Mouse (Mus musculus) gastrocnemius, adult 18-20 months (tissue): ENCODE measurements around the gene Glis3. TPM values are rescaled to one million over a fixed set of nuclear protein-coding genes. Genes with fewer than 3 reads are reported as not detected.

Source experiments
- DNase-seq: peaks from one replicate; pipeline ENCODE4 v3.0.0; 2021; ENCODE audit warnings: low spot score
- total RNA-seq, 2 experiments: library from RNA; stranded (reverse); gene quantifications; 2 replicates each; pipeline ENCODE4 v1.2.3; 2021

Gene Glis3
- total RNA-seq, 2 experiments from 2014 or later, result 0.48 to 0.55 TPM

GRCm38 (mm10) chr19:28493605-28494260 is 186.1 kb downstream of the Glis3 start:
- no peak for DNase-seq

GRCm38 (mm10) chr19:28478055-28478454 is 201.8 kb downstream of the Glis3 start:
- no peak for DNase-seq

GRCm38 (mm10) chr19:28477326-28477863 is 202.5 kb downstream of the Glis3 start:
- DNase-seq, result no peak

GRCm38 (mm10) chr19:28473621-28474020 is 206.3 kb downstream of the Glis3 start:
- DNase-seq, result no peak

- no peak for DNase-seq
Measured at GRCm38 (mm10) chr19:28471144-28471543, 208.7 kb downstream of the Glis3 start.

- no peak for DNase-seq
Measured at GRCm38 (mm10) chr19:28465779-28466178, 214.1 kb downstream of the Glis3 start.

GRCm38 (mm10) chr19:28454331-28454730 is 225.5 kb downstream of the Glis3 start:
- no peak for DNase-seq

- DNase-seq, result no peak
Measured at GRCm38 (mm10) chr19:28452951-28453520, 226.8 kb downstream of the Glis3 start.

- DNase-seq, result no peak
Measured at GRCm38 (mm10) chr19:28448811-28449210, 231.1 kb downstream of the Glis3 start.

GRCm38 (mm10) chr19:28442161-28442560 is 237.7 kb downstream of the Glis3 start:
- no peak for DNase-seq

- DNase-seq, result no peak
Measured at GRCm38 (mm10) chr19:28436457-28437148, 243.3 kb downstream of the Glis3 start.

- DNase-seq, result no peak
Measured at GRCm38 (mm10) chr19:28428220-28428816, 251.6 kb downstream of the Glis3 start.

- no peak for DNase-seq
Measured at GRCm38 (mm10) chr19:28424180-28424579, 255.7 kb downstream of the Glis3 start.

GRCm38 (mm10) chr19:28422939-28423338 is 256.9 kb downstream of the Glis3 start:
- no peak for DNase-seq

- DNase-seq, result no peak
Measured at GRCm38 (mm10) chr19:28416069-28416468, 263.8 kb downstream of the Glis3 start.

- DNase-seq, result no peak
Measured at GRCm38 (mm10) chr19:28408787-28409186, 271.1 kb downstream of the Glis3 start.

GRCm38 (mm10) chr19:28402956-28403355 is 276.9 kb downstream of the Glis3 start:
- no peak for DNase-seq

- no peak for DNase-seq
Measured at GRCm38 (mm10) chr19:28395584-28395861, 284.4 kb downstream of the Glis3 start.

- DNase-seq, result no peak
Measured at GRCm38 (mm10) chr19:28394826-28395583, 284.9 kb downstream of the Glis3 start.

GRCm38 (mm10) chr19:28393766-28394165 is 286.1 kb downstream of the Glis3 start:
- DNase-seq, result no peak

- no peak for DNase-seq
Measured at GRCm38 (mm10) chr19:28392838-28393237, 287.0 kb downstream of the Glis3 start.

GRCm38 (mm10) chr19:28390920-28391319 is 289.0 kb downstream of the Glis3 start:
- no peak for DNase-seq
